Mouse (Mus musculus) left cerebral cortex, adult 8-10 months (tissue): ENCODE measurements around the gene Hoxc9. TPM values are rescaled to one million over a fixed set of nuclear protein-coding genes. Genes with fewer than 3 reads are reported as not detected.

ENCODE experiments used
- DNase-seq, 2 experiments: peaks; one replicate each; pipeline ENCODE4 v3.0.0; 2022; ENCODE audit warnings: low spot score in 2 of 2
- total RNA-seq, 4 experiments: library from RNA; stranded (reverse); gene quantifications; 2 replicates each; pipeline ENCODE4 v1.2.4; 2022

Hoxc9 gene
- total RNA-seq, 4 experiments from 2014 or later = not detected

GRCm38 (mm10) chr15:102955833-102956640, 20.2 kb upstream of the Hoxc9 start:
- no peak for DNase-seq

- DNase-seq = no peak
These were observed 19.3 kb upstream of the Hoxc9 start for GRCm38 (mm10) chr15:102956906-102957305.

- DNase-seq = no peak
These were observed 16.5 kb upstream of the Hoxc9 start for GRCm38 (mm10) chr15:102959663-102960191.

GRCm38 (mm10) chr15:102961728-102962127, 14.5 kb upstream of the Hoxc9 start:
- DNase-seq = no peak

- no peak for DNase-seq
These were observed 13.7 kb upstream of the Hoxc9 start for GRCm38 (mm10) chr15:102962492-102962891.

- no peak for DNase-seq
These were observed 13.0 kb upstream of the Hoxc9 start for GRCm38 (mm10) chr15:102963259-102963658.

- no peak for DNase-seq
These were observed 12.3 kb upstream of the Hoxc9 start for GRCm38 (mm10) chr15:102963671-102964640.

- no peak for DNase-seq
These were observed 11.0 kb upstream of the Hoxc9 start for GRCm38 (mm10) chr15:102965003-102965891.

GRCm38 (mm10) chr15:102965892-102966775, 10.1 kb upstream of the Hoxc9 start:
- no peak for DNase-seq

GRCm38 (mm10) chr15:102966776-102967311, 9.4 kb upstream of the Hoxc9 start, which contains the start of gene Hoxc10:
Gene Hoxc10, plus strand, starts transcription at chr15:102966796.
- DNase-seq = no peak

GRCm38 (mm10) chr15:102967312-102967510, 9.0 kb upstream of the Hoxc9 start, which contains the start of gene Hoxc5:
Gene Hoxc5, plus strand, starts transcription at chr15:102967443.
- no peak for DNase-seq

- DNase-seq = no peak
These were observed 8.5 kb upstream of the Hoxc9 start for GRCm38 (mm10) chr15:102967511-102968397.

- DNase-seq = no peak
These were observed 6.9 kb upstream of the Hoxc9 start for GRCm38 (mm10) chr15:102969296-102969695.

- DNase-seq = no peak
These were observed 5.5 kb upstream of the Hoxc9 start for GRCm38 (mm10) chr15:102970740-102971139.

- no peak for DNase-seq
These were observed 4.0 kb upstream of the Hoxc9 start for GRCm38 (mm10) chr15:102972254-102972653.

GRCm38 (mm10) chr15:102972753-102973152, 3.5 kb upstream of the Hoxc9 start:
- DNase-seq = no peak

GRCm38 (mm10) chr15:102975034-102975433, 1.2 kb upstream of the Hoxc9 start:
- no peak for DNase-seq

GRCm38 (mm10) chr15:102975688-102976111, 539 bp upstream of the Hoxc9 start:
- no peak for DNase-seq
